Mouse (Mus musculus) lung, embryonic 16.5 days (tissue): ENCODE results near the gene Sdk2. TPM values are rescaled to one million over a fixed set of nuclear protein-coding genes. Genes with fewer than 3 reads are reported as not detected.

ENCODE experiments used
- ATAC-seq: fragments of 200-750 bp; cut with Nextera tagmentation; 2 replicates; pipeline ENCODE4 v1.8.0; 2017; ENCODE audit warnings: low read depth, mild to moderate bottlenecking, moderate library complexity
- H3K27ac ChIP-seq: fragments of 300-500 bp; sonication (generic); 2 replicates; pipeline ENCODE4 v1.5.1; 2014; ENCODE audit warnings: mild to moderate bottlenecking, control low read depth, low read length
- H3K27me3 ChIP-seq: fragments of 300-500 bp; sonication (generic); 2 replicates; pipeline ENCODE4 v1.6.1; 2014; ENCODE audit warnings: low read depth, low read length, mixed read lengths; ENCODE audit not compliant: control insufficient read depth, insufficient read depth
- H3K36me3 ChIP-seq: fragments of 300-500 bp; sonication (generic); 2 replicates; pipeline ENCODE4 v1.6.1; 2014; ENCODE audit warnings: low read length; ENCODE audit not compliant: control insufficient read depth, insufficient read depth
- H3K4me1 ChIP-seq: fragments of 300-500 bp; sonication (generic); replicated peaks from 2 replicates; pipeline ENCODE4 v1.6.1; 2014; ENCODE audit warnings: low read length, mixed read lengths; ENCODE audit not compliant: control insufficient read depth, insufficient read depth
- H3K4me2 ChIP-seq: fragments of 300-500 bp; sonication (generic); 2 replicates; pipeline ENCODE4 v1.6.1; 2014; ENCODE audit warnings: low read depth, low read length, control low read depth
- H3K4me3 ChIP-seq: fragments of 300-500 bp; sonication (generic); 2 replicates; pipeline ENCODE4 v1.5.1; 2014; ENCODE audit warnings: mild to moderate bottlenecking, low read length, control low read depth
- H3K9ac ChIP-seq: fragments of 300-500 bp; sonication (generic); 2 replicates; pipeline ENCODE4 v1.6.1; 2014; ENCODE audit warnings: low read length, control low read depth
- H3K9me3 ChIP-seq: fragments of 300-500 bp; sonication (generic); 2 replicates; pipeline ENCODE4 v1.6.1; 2016; ENCODE audit warnings: low read length; ENCODE audit not compliant: control insufficient read depth
- WGBS: fragments of 180-500 bp; shearing (Covaris S2); extraction: QIAGEN DNeasy Blood & Tissue Kit; methylation state at CpG from one replicate; pipeline ENCODE4 v1.1.7; 2014; 5-methylcytosine and 5-hydroxymethylcytosine counted together
- polyA plus RNA-seq: library from polyadenylated mRNA; unstranded; fragments of >200 nt; fragmentation: Nextera tagmentation; extraction: Ambion mirVana; gene quantifications from 2 replicates; pipeline ENCODE4 v1.2.1, GENCODE M21; 2015

Sdk2 gene
- polyA plus RNA-seq, 1 experiment from 2014 or later: 2.1 TPM

GRCm38 (mm10) chr11:113791357-113792215 lies 275.3 kb downstream of the Sdk2 start:
- Histone ChIP-seq H3K4me1 (peaks cover 43% of the 10 kb centered on the region), H3K4me2 (no peak overlapping the region), H3K27me3 (no peaks in the 10 kb centered on the region), H3K9ac (peak overlapping the region; percentile 47; the same call in 1 of the 2 replicates), H3K9me3 (no peaks in the 10 kb centered on the region), H3K27ac (peak overlapping the region; percentile 45; the same call in 1 of the 2 replicates), H3K4me3 (no peak overlapping the region), H3K36me3 (no peaks in the 10 kb centered on the region)
- no peak for ATAC-seq
- 47% methylated on average over 16 of the region's 16 CpGs for WGBS

- peak overlapping the region; percentile 88 for H3K27ac ChIP-seq
- WGBS: 30% methylated on average over 1 of the region's 1 CpGs
- no peaks in the 10 kb centered on the region for H3K27me3 ChIP-seq
- H3K4me3 ChIP-seq: no peak overlapping the region
- H3K36me3 ChIP-seq: no peaks in the 10 kb centered on the region
- peaks cover 55% of the 10 kb centered on the region for H3K4me1 ChIP-seq
- H3K9ac ChIP-seq: no peak overlapping the region
- no peak overlapping the region for H3K4me2 ChIP-seq
- ATAC-seq: peak; percentile 50
- no peaks in the 10 kb centered on the region for H3K9me3 ChIP-seq
Observed at GRCm38 (mm10) chr11:113789101-113789500, 277.7 kb downstream of the Sdk2 start.

- Histone ChIP-seq H3K27ac (peak overlapping the region; percentile 88), H3K36me3 (no peaks in the 10 kb centered on the region), H3K27me3 (no peaks in the 10 kb centered on the region), H3K9me3 (no peaks in the 10 kb centered on the region), H3K4me3 (no peak overlapping the region), H3K4me2 (no peak overlapping the region), H3K9ac (no peak overlapping the region), H3K4me1 (peaks cover 55% of the 10 kb centered on the region)
- 29% methylated on average over 2 of the region's 2 CpGs for WGBS
- peak; percentile 83 for ATAC-seq
Observed at GRCm38 (mm10) chr11:113788183-113788789, 278.6 kb downstream of the Sdk2 start.

GRCm38 (mm10) chr11:113787432-113788182 lies 279.2 kb downstream of the Sdk2 start:
- H3K9ac ChIP-seq: no peak overlapping the region
- no peak overlapping the region for H3K4me2 ChIP-seq
- peak overlapping the region; percentile 83 for H3K27ac ChIP-seq
- no peaks in the 10 kb centered on the region for H3K27me3 ChIP-seq
- H3K4me3 ChIP-seq: no peak overlapping the region
- 70% methylated on average over 13 of the region's 13 CpGs for WGBS
- H3K36me3 ChIP-seq: no peaks in the 10 kb centered on the region
- H3K9me3 ChIP-seq: no peaks in the 10 kb centered on the region
- no peak for ATAC-seq
- H3K4me1 ChIP-seq: peaks cover 55% of the 10 kb centered on the region

- peak overlapping the region; percentile 94 for H3K27ac ChIP-seq
- H3K4me3 ChIP-seq: no peak overlapping the region
- H3K27me3 ChIP-seq: no peaks in the 10 kb centered on the region
- H3K4me1 ChIP-seq: peaks cover 58% of the 10 kb centered on the region
- H3K36me3 ChIP-seq: no peaks in the 10 kb centered on the region
- H3K9me3 ChIP-seq: no peaks in the 10 kb centered on the region
- H3K9ac ChIP-seq: no peak overlapping the region
- 75% methylated on average over 11 of the region's 11 CpGs for WGBS
- H3K4me2 ChIP-seq: no peak overlapping the region
- ATAC-seq: no peak
Observed at GRCm38 (mm10) chr11:113787009-113787408, 279.8 kb downstream of the Sdk2 start.

- peak overlapping the region; percentile 43 for H3K9ac ChIP-seq
- H3K36me3 ChIP-seq: no peaks in the 10 kb centered on the region
- peak overlapping the region; percentile 49 for H3K4me2 ChIP-seq
- H3K9me3 ChIP-seq: no peaks in the 10 kb centered on the region
- WGBS: 38% methylated on average over 4 of the region's 4 CpGs
- H3K27me3 ChIP-seq: no peaks in the 10 kb centered on the region
- no peak for ATAC-seq
- H3K4me1 ChIP-seq: peaks cover 58% of the 10 kb centered on the region
- peak overlapping the region; percentile 35 for H3K4me3 ChIP-seq
- peak overlapping the region; percentile 94 for H3K27ac ChIP-seq
Observed at GRCm38 (mm10) chr11:113786395-113786794, 280.5 kb downstream of the Sdk2 start.

- H3K9ac ChIP-seq: peak overlapping the region; percentile 43
- H3K4me2 ChIP-seq: peak overlapping the region; percentile 49
- no peaks in the 10 kb centered on the region for H3K27me3 ChIP-seq
- peaks cover 63% of the 10 kb centered on the region for H3K4me1 ChIP-seq
- no peaks in the 10 kb centered on the region for H3K9me3 ChIP-seq
- ATAC-seq: peak; percentile 79
- H3K4me3 ChIP-seq: peak overlapping the region; percentile 35
- 5% methylated on average over 19 of the region's 19 CpGs for WGBS
- no peaks in the 10 kb centered on the region for H3K36me3 ChIP-seq
- peak overlapping the region; percentile 94 for H3K27ac ChIP-seq
Observed at GRCm38 (mm10) chr11:113785406-113786171, 281.3 kb downstream of the Sdk2 start.

- WGBS: 37% methylated on average over 2 of the region's 2 CpGs
- H3K36me3 ChIP-seq: no peaks in the 10 kb centered on the region
- no peak for ATAC-seq
- peaks cover 70% of the 10 kb centered on the region for H3K4me1 ChIP-seq
- H3K27me3 ChIP-seq: no peaks in the 10 kb centered on the region
- H3K9me3 ChIP-seq: no peaks in the 10 kb centered on the region
- peak overlapping the region; percentile 94 for H3K27ac ChIP-seq
- H3K4me2 ChIP-seq: peak overlapping the region; percentile 49; the same call in 1 of the 2 replicates
- H3K9ac ChIP-seq: 0 out of 2 replicates have a peak overlapping the region, but pooled peaks have one; percentile 6
- H3K4me3 ChIP-seq: no peak overlapping the region
Observed at GRCm38 (mm10) chr11:113784656-113785396, 282.0 kb downstream of the Sdk2 start.
